ENCODE assay signal across 12 mouse cellular contexts in the genomic region with DNA sequence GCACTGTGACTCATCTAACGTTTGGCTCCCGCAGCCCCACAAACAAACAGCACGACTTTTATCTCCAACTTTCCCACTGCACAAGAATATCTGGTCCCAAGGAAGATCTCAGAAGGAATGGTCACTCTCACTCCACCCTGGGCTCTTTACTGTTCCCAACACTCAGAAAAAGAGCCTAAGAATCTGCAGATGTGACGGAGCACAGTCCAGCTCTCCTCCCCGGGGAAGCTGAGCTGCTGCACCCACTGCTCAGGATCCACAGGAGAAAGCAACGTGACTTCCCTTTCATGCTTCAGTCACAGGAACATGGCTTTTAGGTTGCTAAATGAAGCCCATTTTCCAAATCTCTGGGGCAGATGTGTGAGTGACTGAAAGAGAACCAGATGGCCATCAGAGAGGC.
"Had no signal": no experiment of that assay in that cellular context is flagged by ENCODE, and none has a peak within 500 bp of the region (broad histone marks: within the 10 kb centered on the region; RNA-seq: fewer than 3 reads in every experiment).

No protein-coding gene starts in this region.

- H3K27me3 ChIP-seq: limb, embryonic 12.5 days; limb, embryonic 15.5 days had no signal

- H3K36me3 ChIP-seq: limb, embryonic 12.5 days; limb, embryonic 15.5 days had no signal

- H3K9ac ChIP-seq: limb, embryonic 12.5 days; limb, embryonic 15.5 days; liver, embryonic 14.5 days; liver, postnatal 0 days; lung, embryonic 14.5 days had no signal

- H3K27ac ChIP-seq: kidney, postnatal 0 days; left cerebral cortex, adult 2 months; limb, embryonic 12.5 days; limb, embryonic 15.5 days; liver, embryonic 14.5 days; stomach, postnatal 0 days had no signal

- DNase-seq: kidney, postnatal 25 days; layer of hippocampus, postnatal 36 days; liver, postnatal 0 days; lung, embryonic 14.5 days; midbrain, embryonic 14.5 days; thymus, postnatal 25 days had no signal

- H3K4me3 ChIP-seq: left cerebral cortex, adult 2 months; limb, embryonic 12.5 days; limb, embryonic 15.5 days had no signal
